Mouse (Mus musculus) megakaryocyte, embryonic 14.5 days (primary cell): ENCODE data around the gene Mrps35.

Experiments used
- FLI1 ChIP-seq: IDR thresholded peaks from 2 replicates; pipeline ENCODE4 v1.6.1; 2012; ENCODE audit warnings: low read length, inconsistent platforms, mixed read lengths
- GATA1 ChIP-seq: IDR thresholded peaks from 3 replicates; pipeline ENCODE4 v1.6.1; 2012; ENCODE audit warnings: mixed read lengths, low read length, inconsistent platforms, borderline replicate concordance

DNA sequence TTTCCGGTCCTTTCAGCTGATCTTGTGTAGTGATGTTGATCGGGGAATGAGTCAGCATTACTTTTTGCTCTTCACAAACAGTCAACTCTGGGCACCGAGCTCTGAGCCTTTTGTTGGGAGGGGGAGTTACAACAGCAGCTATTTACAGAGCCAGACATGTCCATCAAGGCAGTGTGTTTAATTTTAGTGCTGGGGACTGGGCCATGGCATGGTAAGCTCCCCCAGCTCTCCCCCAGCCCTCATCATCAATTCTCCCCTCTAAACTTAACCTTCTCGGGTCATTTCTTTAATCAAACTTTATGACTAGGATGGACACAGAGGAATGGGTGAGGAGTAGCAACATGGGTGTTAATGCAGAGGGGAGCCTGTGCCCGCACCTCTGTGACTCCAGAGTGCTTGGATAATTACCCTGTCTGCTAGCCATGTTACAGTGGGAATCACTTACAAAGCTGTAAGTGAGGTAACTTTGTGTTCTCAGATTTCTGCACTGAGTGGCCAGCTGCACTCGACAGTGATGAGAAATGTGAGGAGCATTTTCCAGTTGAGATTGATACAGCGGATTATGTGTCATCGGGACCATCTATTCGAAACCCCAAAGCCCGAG is 12.9 kb downstream of the Mrps35 start:
- TF ChIP-seq FLI1 = no peak
- no peak for TF ChIP-seq GATA1
